Mouse (Mus musculus) stomach, postnatal 0 days (tissue): Measurements from ENCODE around the gene Bcor. TPM values are rescaled to one million over a fixed set of nuclear protein-coding genes. Genes with fewer than 3 reads are reported as not detected.

ENCODE experiments used
- ATAC-seq: fragments of 200-750 bp; cut with Nextera tagmentation; 2 replicates; pipeline ENCODE4 v1.8.0; 2017; ENCODE audit not compliant: low FRiP score, low TSS enrichment
- DNase-seq: peaks from one replicate; pipeline ENCODE4 v3.0.0-alpha.2; 2016; ENCODE audit warnings: low spot score
- H3K27ac ChIP-seq: fragments of 300-500 bp; sonication (generic); replicated peaks from 2 replicates; pipeline ENCODE4 v1.5.1; 2014; ENCODE audit warnings: mild to moderate bottlenecking, control low read depth
- H3K27me3 ChIP-seq: fragments of 300-500 bp; sonication (generic); 2 replicates; pipeline ENCODE4 v1.6.1; 2014; ENCODE audit warnings: low read length; ENCODE audit not compliant: control insufficient read depth, insufficient read depth
- H3K36me3 ChIP-seq: fragments of 300-500 bp; sonication (generic); 2 replicates; pipeline ENCODE4 v1.6.1; 2014; ENCODE audit warnings: low read length, mixed read lengths; ENCODE audit not compliant: control insufficient read depth, insufficient read depth
- H3K4me1 ChIP-seq: fragments of 300-500 bp; sonication (generic); replicated peaks from 2 replicates; pipeline ENCODE4 v1.6.1; 2014; ENCODE audit warnings: antibody characterized with exemption; ENCODE audit not compliant: control insufficient read depth, insufficient read depth
- H3K4me2 ChIP-seq: fragments of 300-500 bp; sonication (generic); replicated peaks from 2 replicates; pipeline ENCODE4 v1.6.1; 2014; ENCODE audit warnings: low read depth, mild to moderate bottlenecking, control low read depth, moderate library complexity
- H3K4me3 ChIP-seq: fragments of 300-500 bp; sonication (generic); 2 replicates; pipeline ENCODE4 v1.5.1; 2014; ENCODE audit warnings: low read depth, low read length, control low read depth
- H3K9ac ChIP-seq: fragments of 300-500 bp; sonication (generic); 2 replicates; pipeline ENCODE4 v1.6.1; 2014; ENCODE audit warnings: mild to moderate bottlenecking, low read length, control low read depth, mixed read lengths
- H3K9me3 ChIP-seq: fragments of 300-500 bp; sonication (generic); 2 replicates; pipeline ENCODE4 v1.6.1; 2016; ENCODE audit warnings: low read length; ENCODE audit not compliant: control insufficient read depth
- CTCF ChIP-seq: IDR thresholded peaks from 2 replicates; pipeline ENCODE4 v1.5.1; 2016; ENCODE audit warnings: antibody characterized with exemption, low read depth, mild to moderate bottlenecking, moderate library complexity
- EP300 ChIP-seq: optimal IDR thresholded peaks from 2 replicates; pipeline ENCODE3; 2016; ENCODE audit warnings: antibody characterized with exemption
- WGBS: fragments of 180-500 bp; shearing (Covaris S2); extraction: QIAGEN DNeasy Blood & Tissue Kit; methylation state at CpG from one replicate; pipeline ENCODE4 v1.1.7; 2014; 5-methylcytosine and 5-hydroxymethylcytosine counted together
- polyA plus RNA-seq: library from polyadenylated mRNA; unstranded; fragments of >200 nt; fragmentation: Nextera tagmentation; extraction: Ambion mirVana; gene quantifications from 2 replicates; pipeline ENCODE4 v1.2.1, GENCODE M21; 2015

Bcor gene
- polyA plus RNA-seq, 1 experiment from 2014 or later: 5.5 TPM

- Histone ChIP-seq H3K9me3 (no peaks in the 10 kb centered on the region), H3K27me3 (no peaks in the 10 kb centered on the region), H3K4me1 (no peaks in the 10 kb centered on the region), H3K4me2 (no peak overlapping the region), H3K9ac (no peak overlapping the region), H3K4me3 (no peak overlapping the region), H3K36me3 (no peaks in the 10 kb centered on the region), H3K27ac (no peak overlapping the region)
- TF ChIP-seq EP300 (no peak), CTCF (no peak)
- no peak for ATAC-seq
- no peak for DNase-seq
- WGBS: 68% methylated on average over 5 of the region's 5 CpGs
Observed at GRCm38 (mm10) chrX:12082184-12082583, 78.0 kb downstream of the Bcor start.

- Histone ChIP-seq H3K36me3 (no peaks in the 10 kb centered on the region), H3K9me3 (no peaks in the 10 kb centered on the region), H3K4me1 (no peaks in the 10 kb centered on the region), H3K9ac (no peak overlapping the region), H3K4me3 (no peak overlapping the region), H3K27ac (no peak overlapping the region), H3K4me2 (no peak overlapping the region), H3K27me3 (no peaks in the 10 kb centered on the region)
- TF ChIP-seq CTCF: no peak
- no peak for TF ChIP-seq EP300
- ATAC-seq (no peak), DNase-seq (no peak)
- WGBS: 48% methylated on average over 21 of the region's 22 CpGs
Observed at GRCm38 (mm10) chrX:12081741-12082155, 78.4 kb downstream of the Bcor start.

- peak; percentile 27; the same call in 1 of the 2 replicates for TF ChIP-seq CTCF
- TF ChIP-seq EP300: no peak
- Histone ChIP-seq H3K36me3 (no peaks in the 10 kb centered on the region), H3K4me3 (peak overlapping the region; percentile 53), H3K27me3 (no peaks in the 10 kb centered on the region), H3K4me2 (peak overlapping the region; percentile 74), H3K9ac (peak overlapping the region; percentile 61), H3K4me1 (no peaks in the 10 kb centered on the region), H3K27ac (peak overlapping the region; percentile 91), H3K9me3 (no peaks in the 10 kb centered on the region)
- WGBS: 6% methylated on average over 50 of the region's 61 CpGs
- ATAC-seq: peak; percentile 53
- DNase-seq: peak; percentile 60
Observed at GRCm38 (mm10) chrX:12080904-12081740, 79.0 kb downstream of the Bcor start.

- Histone ChIP-seq H3K36me3 (no peaks in the 10 kb centered on the region), H3K9me3 (no peaks in the 10 kb centered on the region), H3K27ac (peak overlapping the region; percentile 91), H3K4me2 (peak overlapping the region; percentile 74), H3K27me3 (no peaks in the 10 kb centered on the region), H3K9ac (peak overlapping the region; percentile 78), H3K4me3 (peak overlapping the region; percentile 53), H3K4me1 (no peaks in the 10 kb centered on the region)
- DNase-seq (peak; percentile 76), ATAC-seq (peak; percentile 52)
- TF ChIP-seq EP300 (no peak), CTCF (no peak)
- 2% methylated on average over 37 of the region's 97 CpGs for WGBS
Observed at GRCm38 (mm10) chrX:12080095-12080903, 79.9 kb downstream of the Bcor start.

- no peaks in the 10 kb centered on the region for H3K36me3 ChIP-seq
- TF ChIP-seq EP300 (no peak), CTCF (no peak)
- 3% methylated on average over 68 of the region's 79 CpGs for WGBS
- H3K4me1 ChIP-seq: no peaks in the 10 kb centered on the region
- H3K27me3 ChIP-seq: no peaks in the 10 kb centered on the region
- peak overlapping the region; percentile 91 for H3K27ac ChIP-seq
- no peaks in the 10 kb centered on the region for H3K9me3 ChIP-seq
- peak overlapping the region; percentile 78 for H3K9ac ChIP-seq
- DNase-seq (peak; percentile 55), ATAC-seq (peak; percentile 9)
- peak overlapping the region; percentile 74 for H3K4me2 ChIP-seq
- peak overlapping the region; percentile 53 for H3K4me3 ChIP-seq
Observed at GRCm38 (mm10) chrX:12079309-12080094, 80.7 kb downstream of the Bcor start.
